Mouse (Mus musculus) adrenal gland, postnatal 14 days (tissue): ENCODE results near the gene Gm21704. TPM values are rescaled to one million over a fixed set of nuclear protein-coding genes. Genes with fewer than 3 reads are reported as not detected.
"Not testable (repeated sequence)": the region's sequence is repeated elsewhere in the genome, so short reads cannot be mapped to it uniquely, and the experiment has no call there.

Experiments
- DNase-seq: peaks from one replicate; pipeline ENCODE4 v3.0.0; 2021; ENCODE audit warnings: mixed read lengths
- long read RNA-seq, 2 experiments: library from polyadenylated mRNA; stranded (forward); transcript quantifications; one replicate each; pipeline ENCODE4 v2.0.0; 2021
- total RNA-seq: library from RNA; stranded (reverse); gene quantifications from 2 replicates; pipeline ENCODE4 v1.2.3, GENCODE M21; 2021

Gm21704 gene
- total RNA-seq, result not detected in 2 replicates
- long read RNA-seq, experiment 1, result 0 reads
- long read RNA-seq, experiment 2, result 0 reads

DNA sequence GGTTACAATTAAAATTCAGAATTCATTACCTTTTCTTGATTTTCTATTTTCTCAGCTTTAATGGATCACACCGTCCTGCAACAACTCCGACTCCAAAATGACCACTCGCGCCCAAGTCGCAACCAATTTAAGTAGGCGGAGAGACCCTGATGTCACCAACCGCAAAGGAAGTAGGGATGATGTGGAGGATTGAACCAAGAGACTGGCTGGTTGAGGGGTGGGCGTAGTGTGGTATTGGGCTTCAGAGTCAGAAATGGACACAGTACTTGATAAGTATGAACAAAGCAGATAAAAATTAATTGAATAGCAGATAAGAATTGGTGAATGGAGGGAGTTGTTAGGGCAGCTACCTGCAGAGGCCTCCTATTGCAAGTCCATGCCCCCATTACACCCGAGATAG, at the start of gene Gm21704, which contains the start of gene Gm21708:
Gene Gm21704, minus strand, starts transcription at position 101 of the 400 bp plus-strand sequence.
Gene Gm21708, minus strand, starts transcription at position 101 of the 400 bp plus-strand sequence.
- not testable (repeated sequence) for DNase-seq

DNA sequence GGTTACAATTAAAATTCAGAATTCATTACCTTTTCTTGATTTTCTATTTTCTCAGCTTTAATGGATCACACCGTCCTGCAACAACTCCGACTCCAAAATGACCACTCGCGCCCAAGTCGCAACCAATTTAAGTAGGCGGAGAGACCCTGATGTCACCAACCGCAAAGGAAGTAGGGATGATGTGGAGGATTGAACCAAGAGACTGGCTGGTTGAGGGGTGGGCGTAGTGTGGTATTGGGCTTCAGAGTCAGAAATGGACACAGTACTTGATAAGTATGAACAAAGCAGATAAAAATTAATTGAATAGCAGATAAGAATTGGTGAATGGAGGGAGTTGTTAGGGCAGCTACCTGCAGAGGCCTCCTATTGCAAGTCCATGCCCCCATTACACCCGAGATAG, 64.7 kb downstream of the Gm21704 start, which contains the start of gene Gm21693:
Gene Gm21693, minus strand, starts transcription at position 101 of the 400 bp plus-strand sequence.
- not testable (repeated sequence) for DNase-seq

DNA sequence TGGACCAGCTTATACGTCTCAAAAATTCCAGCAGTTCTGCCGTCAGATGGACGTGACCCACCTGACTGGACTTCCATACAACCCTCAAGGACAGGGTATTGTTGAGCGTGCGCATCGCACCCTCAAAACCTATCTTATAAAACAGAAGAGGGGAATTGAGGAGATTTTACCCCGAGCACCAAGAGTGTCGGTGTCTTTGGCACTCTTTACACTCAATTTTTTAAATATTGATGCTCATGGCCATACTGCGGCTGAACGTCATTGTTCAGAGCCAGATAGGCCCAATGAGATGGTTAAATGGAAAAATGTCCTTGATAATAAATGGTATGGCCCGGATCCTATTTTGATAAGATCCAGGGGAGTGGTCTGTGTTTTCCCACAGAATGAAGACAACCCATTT, 69.3 kb downstream of the Gm21704 start:
- not testable (repeated sequence) for DNase-seq

Other genes starting within 250 kb of the Gm21704 start
- not detected in 2 replicates for gene Gm21677, start 103.7 kb downstream of the Gm21704 start, total RNA-seq
- not detected in 2 replicates for gene Gm21693, start 64.8 kb downstream of the Gm21704 start, total RNA-seq
- not detected in 2 replicates for gene Gm21708, start within 50 bp of the Gm21704 start, total RNA-seq